Mouse (Mus musculus) lung, postnatal 36 days (tissue): ENCODE measurements at regions not wholly inside any gene's neighbourhood (a gene's known extent, or its start where the extent isn't known, plus 50 kb on each side); places are given as distances from the start of the nearest gene placed in this dataset.
"Not testable (repeated sequence)": the region's sequence is repeated elsewhere in the genome, so short reads cannot be mapped to it uniquely, and the experiment has no call there.

Source experiments
- DNase-seq: peaks from one replicate; pipeline ENCODE4 v3.0.0; 2022; ENCODE audit warnings: mixed read lengths

DNA sequence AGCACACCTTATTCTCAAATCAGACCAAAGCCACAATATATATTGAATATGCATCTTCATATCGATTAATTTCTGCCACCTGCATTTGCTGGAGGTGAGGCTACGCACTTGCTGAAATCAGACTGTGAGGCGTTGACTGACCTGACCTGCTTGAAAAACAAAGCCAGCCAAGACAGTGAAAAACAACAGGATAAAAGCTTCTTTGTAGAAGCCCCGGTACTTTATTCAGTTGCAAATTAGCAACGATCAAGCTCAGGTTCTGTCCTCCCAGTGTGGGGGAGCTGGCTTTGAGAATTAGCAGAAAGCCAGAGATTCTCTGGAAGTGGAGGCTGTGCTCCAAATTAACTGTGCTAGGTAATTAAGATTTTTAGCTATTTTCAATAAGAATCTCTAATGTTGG lies 100.6 kb downstream of the Vmn2r79 start:
- no peak for DNase-seq

DNA sequence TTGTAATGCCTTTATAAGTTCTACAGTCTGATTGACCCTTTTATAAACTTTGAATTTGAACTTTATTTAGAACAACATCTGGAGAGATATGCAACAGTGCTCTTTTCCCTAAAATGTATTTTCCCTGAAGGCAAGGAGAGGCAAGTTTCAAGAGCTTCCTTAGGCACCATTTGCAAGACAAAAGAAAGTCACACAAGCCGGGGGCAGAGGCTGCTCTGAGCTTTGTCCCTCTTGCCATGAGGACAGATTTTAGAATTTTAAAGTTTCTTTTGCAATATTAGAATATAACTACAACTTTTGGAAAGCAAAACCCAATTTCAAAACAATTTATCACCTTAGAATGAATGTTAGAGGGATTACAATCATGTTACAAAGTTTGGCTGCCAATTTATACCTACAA lies 103.7 kb downstream of the Vmn2r79 start:
- not testable (repeated sequence) for DNase-seq

DNA sequence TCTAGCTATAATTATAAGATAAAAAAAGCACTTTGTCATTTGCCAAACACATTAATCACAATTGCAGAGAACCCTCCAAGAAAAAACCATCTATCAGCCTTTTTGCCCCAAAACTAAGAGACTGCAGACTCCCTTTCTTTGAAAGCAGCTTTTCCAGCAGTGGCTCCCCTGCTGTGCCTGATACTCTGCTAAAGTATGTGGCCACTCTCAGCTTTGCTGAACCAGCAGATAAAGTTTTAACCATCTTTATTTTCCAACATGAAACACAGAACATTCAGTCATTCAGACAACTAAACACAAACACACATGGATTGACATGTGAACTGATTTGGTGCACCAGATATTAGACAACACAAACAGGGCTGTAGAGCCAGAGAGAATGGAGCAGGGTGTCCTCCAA lies 104.5 kb downstream of the Vmn2r79 start:
- DNase-seq: not testable (repeated sequence)

DNA sequence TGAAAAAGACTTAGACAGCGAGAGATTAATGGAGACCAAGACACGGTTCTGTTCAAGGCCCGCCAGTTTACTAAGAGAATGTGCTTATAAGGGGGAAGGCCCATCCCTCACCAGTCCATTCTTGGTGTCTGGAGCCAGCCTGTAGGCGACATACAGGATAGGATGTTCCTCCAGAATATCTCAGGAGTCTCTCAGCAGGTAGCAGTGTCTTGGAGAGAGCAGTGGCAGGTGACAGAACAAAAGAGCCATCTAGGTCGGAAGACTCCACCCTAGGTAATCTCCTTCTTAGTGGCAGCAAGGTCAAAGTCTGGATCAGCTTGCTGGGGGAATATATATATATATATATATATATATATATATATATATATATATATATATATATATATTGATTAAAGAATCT lies 105.4 kb downstream of the Vmn2r79 start:
- DNase-seq: not testable (repeated sequence)

- peak; percentile 42 for DNase-seq
Observed at GRCm38 (mm10) chr7:87110312-87110984, 114.5 kb downstream of the Vmn2r79 start.

GRCm38 (mm10) chr7:87110985-87111372 lies 115.1 kb downstream of the Vmn2r79 start:
- no peak for DNase-seq

DNA sequence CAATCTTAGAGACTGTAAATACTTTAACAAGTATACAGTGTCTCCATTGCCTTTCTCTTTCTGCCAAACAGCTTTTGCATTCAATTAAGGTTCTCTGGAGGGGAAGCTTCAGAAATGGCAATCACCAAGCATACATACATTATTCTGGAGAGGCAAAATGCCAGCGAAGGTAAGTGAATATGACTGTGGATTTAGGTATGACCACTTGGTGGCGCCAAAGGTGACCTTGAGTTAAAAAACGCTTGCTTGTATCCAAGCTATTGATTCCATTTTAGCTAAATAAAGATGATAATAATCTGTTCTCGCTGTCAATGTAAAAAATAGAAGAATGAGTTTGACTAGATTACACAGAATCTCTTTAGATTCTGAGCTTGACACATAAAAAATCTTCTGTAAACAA lies 117.7 kb downstream of the Vmn2r79 start:
- peak; percentile 40 for DNase-seq

GRCm38 (mm10) chr7:87122516-87122915 lies 123.4 kb upstream of the Nox4 start:
- DNase-seq: no peak

DNA sequence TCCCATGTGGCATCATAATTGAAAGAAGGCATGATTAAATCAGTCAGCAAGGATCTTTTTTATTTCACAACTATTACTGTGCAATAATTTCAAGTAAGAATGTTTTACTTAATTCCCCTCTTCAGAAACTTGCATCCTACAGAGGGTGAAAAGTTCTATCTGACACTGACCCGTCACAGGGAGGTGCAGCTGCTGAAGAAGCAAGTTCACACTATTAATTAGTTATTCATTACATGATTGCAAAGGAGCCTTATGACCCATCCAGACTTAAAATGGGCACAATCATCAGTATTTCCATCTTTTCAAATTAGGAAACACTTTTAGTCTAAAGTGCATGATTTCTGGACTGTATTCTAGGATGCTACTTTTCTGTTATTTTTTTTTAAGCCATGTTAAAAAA lies 100.0 kb upstream of the Nox4 start:
- no peak for DNase-seq

DNA sequence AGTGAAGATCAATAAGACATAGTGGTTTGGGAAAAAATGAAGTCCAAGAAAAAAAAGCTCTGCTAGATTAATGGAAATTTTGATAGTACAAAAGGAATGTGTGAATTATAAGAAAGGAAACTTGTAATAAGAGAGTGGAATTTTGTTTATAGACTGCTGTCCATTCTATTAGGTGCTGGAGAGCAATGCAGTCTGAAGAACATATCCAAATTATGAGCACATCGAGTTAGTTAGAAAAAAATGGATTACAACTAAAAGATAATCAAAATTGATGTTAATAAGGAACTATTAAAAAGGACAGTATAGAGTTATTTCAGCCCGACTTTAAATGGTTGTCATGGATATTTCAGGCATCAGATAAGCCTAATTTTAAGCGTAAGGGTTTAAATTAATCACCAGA lies 98.2 kb upstream of the Nox4 start:
- DNase-seq: peak; percentile 26

DNA sequence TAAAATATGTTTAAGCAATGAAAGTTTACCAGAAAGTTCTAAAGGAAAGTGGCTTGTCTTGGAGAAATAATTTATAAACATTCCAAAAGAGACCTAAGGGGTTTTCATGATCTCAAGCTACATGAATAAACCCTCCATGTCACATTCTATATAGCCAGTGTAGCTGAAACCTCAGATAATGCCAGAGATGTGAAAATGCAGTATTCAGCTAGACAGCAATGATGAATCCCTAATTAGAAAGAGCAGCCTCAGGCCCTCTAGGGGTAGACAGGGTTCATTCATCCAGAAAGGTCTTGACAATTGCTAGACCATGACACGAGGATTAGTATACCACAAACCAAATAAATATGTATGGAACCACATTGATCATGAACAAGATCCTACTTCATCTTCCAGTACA lies 97.2 kb upstream of the Nox4 start:
- DNase-seq: no peak

DNA sequence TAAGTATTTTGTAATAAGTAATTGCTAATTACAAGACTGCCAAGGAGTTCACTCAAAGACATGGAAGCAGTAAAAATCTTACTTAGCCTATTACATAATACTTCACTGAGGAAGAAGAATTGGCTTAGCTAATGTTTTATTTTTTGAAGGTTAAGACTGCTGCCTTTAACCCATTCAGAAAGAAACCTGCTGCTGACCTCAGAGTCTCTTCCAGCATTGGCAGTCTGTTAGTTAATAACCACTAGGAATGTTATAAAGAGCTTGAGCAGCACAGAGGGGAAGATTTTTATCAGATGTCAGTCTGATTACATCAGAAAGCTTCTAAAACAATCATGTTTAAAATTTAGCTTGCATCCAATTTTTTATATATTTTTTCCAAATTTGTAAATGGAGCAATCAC lies 94.9 kb upstream of the Nox4 start:
- no peak for DNase-seq

- no peak for DNase-seq
Observed at GRCm38 (mm10) chr7:87186443-87187153, 59.3 kb upstream of the Nox4 start.

- DNase-seq: no peak
Observed at GRCm38 (mm10) chr7:87195647-87196046, 50.2 kb upstream of the Nox4 start.
